Mouse (Mus musculus): Measurements from ENCODE around the gene Pzp. TPM values are rescaled to one million over a fixed set of nuclear protein-coding genes. Genes with fewer than 3 reads are reported as not detected.

Gene Pzp
- total RNA-seq (2014; rRNA removed) = 1,917 and 2,554 TPM in 2 replicates
- polyA plus RNA-seq (2012; rRNA removed) = 1,366 and 1,553 TPM in 2 replicates

DNA sequence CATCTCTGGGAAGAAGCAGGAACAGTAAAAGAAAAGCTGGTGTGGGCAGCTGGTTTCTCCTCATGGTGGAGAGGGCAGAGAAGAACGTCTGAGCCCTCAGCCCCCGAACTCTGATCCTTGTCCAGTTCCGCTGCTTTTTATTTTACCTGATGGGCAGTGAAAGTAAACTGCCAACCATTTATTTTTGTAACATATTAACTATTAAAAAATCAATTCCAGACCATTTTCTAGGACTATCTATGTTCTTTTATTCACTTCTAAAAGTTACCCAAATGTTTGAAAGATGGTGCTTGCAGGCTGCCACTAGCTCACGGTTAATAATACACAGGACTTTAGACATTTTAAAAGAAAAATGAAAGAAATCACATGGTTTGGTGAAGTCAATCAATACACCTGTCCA lies at the start of gene Pzp:
Gene Pzp (minus strand): TSS at position 120 of the 400 bp plus-strand sequence.
- Histone ChIP-seq H3K27ac (replicated peaks; ENCODE audit: insufficient read depth, low read depth, low read length) (peak within 1 kb of the TSS; percentile 100), H3K4me3 (ENCODE audit: insufficient read depth, low read depth, low read length) (peak within 1 kb of the TSS; percentile 90), H3K4me1 (ENCODE audit: control insufficient read depth, insufficient read depth, low read length) (peaks cover 16% of the 10 kb centered on the region; the same call in 1 of the 2 replicates), H3K36me3 (ENCODE audit: control insufficient read depth, insufficient read depth, low read length) (peaks cover 33% of the 10 kb centered on the region), H3K79me2 (ENCODE audit: control insufficient read depth, insufficient read depth, low read length) (peaks cover 9% of the 10 kb centered on the region; the same call in 1 of the 2 replicates), H3K27me3 (ENCODE audit: control insufficient read depth, insufficient read depth, low read length) (no peaks in the 10 kb centered on the region), H3K9ac (ENCODE audit: low read depth, low read length) (peak within 1 kb of the TSS; percentile 96)
- 20% methylated on average over 4 of the region's 4 CpGs for WGBS
- TF ChIP-seq POLR2A (IDR thresholded peaks at IDR 0.05; ENCODE audit: extremely low read depth, insufficient read depth, low read length) (peak; percentile 85; the same call in 1 of the 2 replicates), CTCF (IDR thresholded peaks at IDR 0.05; ENCODE audit: low read depth, low read length) (no peak)
- DNase-seq (ENCODE audit: extremely low read depth, low read depth, low spot score) = peak; percentile 90

DNA sequence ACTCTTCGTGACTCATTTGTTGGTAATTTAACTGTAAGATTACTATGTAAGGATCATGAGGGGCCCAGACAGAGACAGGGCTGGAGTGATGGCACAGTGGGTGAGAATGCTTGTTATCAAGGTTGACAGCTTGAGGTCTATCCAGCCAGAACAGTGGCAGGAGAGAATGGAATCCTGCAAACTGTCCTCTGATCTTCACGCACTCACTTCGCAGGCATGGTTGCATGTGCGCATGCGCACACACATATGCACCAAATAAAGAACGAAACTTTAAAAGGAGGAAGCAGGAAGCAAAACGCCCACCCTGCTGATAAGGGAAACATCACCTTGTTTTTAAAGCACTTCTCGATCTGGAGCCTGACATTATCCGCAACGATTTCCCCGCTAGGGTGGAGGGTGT lies 40.1 kb upstream of the Pzp start:
- no peak overlapping the region for H3K27ac ChIP-seq (replicated peaks; ENCODE audit: insufficient read depth, low read depth, low read length)
- no peak for DNase-seq (ENCODE audit: extremely low read depth, low read depth, low spot score)
- H3K79me2 ChIP-seq (ENCODE audit: control insufficient read depth, insufficient read depth, low read length) = no peaks in the 10 kb centered on the region
- no peak overlapping the region for H3K4me3 ChIP-seq (ENCODE audit: insufficient read depth, low read depth, low read length)
- H3K27me3 ChIP-seq (ENCODE audit: control insufficient read depth, insufficient read depth, low read length) = no peaks in the 10 kb centered on the region
- H3K36me3 ChIP-seq (ENCODE audit: control insufficient read depth, insufficient read depth, low read length) = no peaks in the 10 kb centered on the region
- WGBS = 95% methylated on average over 11 of the region's 11 CpGs
- no peak overlapping the region for H3K9ac ChIP-seq (ENCODE audit: low read depth, low read length)
- TF ChIP-seq POLR2A (IDR thresholded peaks at IDR 0.05; ENCODE audit: extremely low read depth, insufficient read depth, low read length) (no peak), CTCF (IDR thresholded peaks at IDR 0.05; ENCODE audit: low read depth, low read length) (no peak)
- no peaks in the 10 kb centered on the region; the same call in 1 of the 2 replicates for H3K4me1 ChIP-seq (ENCODE audit: control insufficient read depth, insufficient read depth, low read length)

DNA sequence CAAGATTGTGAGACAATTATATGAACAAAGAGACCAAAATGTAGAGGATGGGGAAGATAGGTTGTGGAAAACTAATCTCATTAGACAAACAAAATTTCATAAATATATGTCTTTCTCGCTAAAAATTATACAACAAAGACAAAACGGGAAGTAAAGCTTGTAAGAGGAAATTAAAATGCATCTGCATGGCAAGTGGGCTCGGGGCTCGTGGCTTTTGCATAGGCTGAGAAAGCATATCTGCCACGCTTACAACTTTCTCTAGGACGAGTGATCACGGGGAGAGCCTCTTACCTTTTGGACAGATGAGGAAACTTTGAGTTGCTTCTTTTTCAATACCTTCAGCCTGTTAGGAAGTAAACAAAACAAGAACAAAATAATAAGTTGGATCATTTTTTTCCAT lies 27.5 kb upstream of the Pzp start:
- no peak for DNase-seq (ENCODE audit: extremely low read depth, low read depth, low spot score)
- Histone ChIP-seq H3K79me2 (ENCODE audit: control insufficient read depth, insufficient read depth, low read length) (no peaks in the 10 kb centered on the region), H3K4me3 (ENCODE audit: insufficient read depth, low read depth, low read length) (no peak overlapping the region), H3K9ac (ENCODE audit: low read depth, low read length) (no peak overlapping the region), H3K27ac (replicated peaks; ENCODE audit: insufficient read depth, low read depth, low read length) (no peak overlapping the region), H3K36me3 (ENCODE audit: control insufficient read depth, insufficient read depth, low read length) (no peaks in the 10 kb centered on the region), H3K27me3 (ENCODE audit: control insufficient read depth, insufficient read depth, low read length) (no peaks in the 10 kb centered on the region), H3K4me1 (ENCODE audit: control insufficient read depth, insufficient read depth, low read length) (peaks cover 4% of the 10 kb centered on the region; the same call in 1 of the 2 replicates)
- TF ChIP-seq POLR2A (IDR thresholded peaks at IDR 0.05; ENCODE audit: extremely low read depth, insufficient read depth, low read length) (no peak), CTCF (IDR thresholded peaks at IDR 0.05; ENCODE audit: low read depth, low read length) (no peak)
- 86% methylated on average over 7 of the region's 7 CpGs for WGBS

- Histone ChIP-seq H3K4me1 (ENCODE audit: control insufficient read depth, insufficient read depth, low read length) (peaks cover 6% of the 10 kb centered on the region; the same call in 1 of the 2 replicates), H3K4me3 (ENCODE audit: insufficient read depth, low read depth, low read length) (no peak overlapping the region), H3K27me3 (ENCODE audit: control insufficient read depth, insufficient read depth, low read length) (no peaks in the 10 kb centered on the region), H3K27ac (replicated peaks; ENCODE audit: insufficient read depth, low read depth, low read length) (no peak overlapping the region), H3K36me3 (ENCODE audit: control insufficient read depth, insufficient read depth, low read length) (no peaks in the 10 kb centered on the region), H3K9ac (ENCODE audit: low read depth, low read length) (no peak overlapping the region), H3K79me2 (ENCODE audit: control insufficient read depth, insufficient read depth, low read length) (no peaks in the 10 kb centered on the region)
- TF ChIP-seq CTCF (IDR thresholded peaks at IDR 0.05; ENCODE audit: low read depth, low read length) (no peak), POLR2A (IDR thresholded peaks at IDR 0.05; ENCODE audit: extremely low read depth, insufficient read depth, low read length) (no peak)
- 65% methylated on average over 15 of the region's 15 CpGs for WGBS
- peak; percentile 84 for DNase-seq (ENCODE audit: extremely low read depth, low read depth, low spot score)
These were observed 23.2 kb upstream of the Pzp start for GRCm38 (mm10) chr6:128549463-128550452.

DNA sequence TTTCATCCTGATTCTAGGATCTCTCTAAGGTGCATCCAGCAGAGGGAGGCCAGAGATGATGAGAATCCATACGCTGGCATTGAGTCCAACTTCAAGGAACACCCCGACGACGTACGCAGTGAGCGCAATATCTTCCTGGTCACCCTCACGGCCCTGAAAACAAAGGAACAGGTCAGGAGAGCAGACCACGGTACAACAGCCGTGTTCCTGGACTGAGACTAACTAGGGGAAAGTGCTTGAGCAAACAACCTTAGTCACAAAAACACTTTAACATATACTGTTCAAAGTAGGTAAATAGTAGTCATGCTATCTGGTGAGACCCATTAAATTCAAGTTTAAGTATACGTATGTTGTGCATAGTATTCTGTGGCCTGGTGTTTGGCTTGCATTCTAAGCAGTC lies 22.0 kb upstream of the Pzp start:
- no peak overlapping the region for H3K9ac ChIP-seq (ENCODE audit: low read depth, low read length)
- H3K4me3 ChIP-seq (ENCODE audit: insufficient read depth, low read depth, low read length) = no peak overlapping the region
- H3K27me3 ChIP-seq (ENCODE audit: control insufficient read depth, insufficient read depth, low read length) = no peaks in the 10 kb centered on the region
- no peaks in the 10 kb centered on the region for H3K79me2 ChIP-seq (ENCODE audit: control insufficient read depth, insufficient read depth, low read length)
- WGBS = 57% methylated on average over 10 of the region's 10 CpGs
- DNase-seq (ENCODE audit: extremely low read depth, low read depth, low spot score) = no peak
- peaks cover 6% of the 10 kb centered on the region; the same call in 1 of the 2 replicates for H3K4me1 ChIP-seq (ENCODE audit: control insufficient read depth, insufficient read depth, low read length)
- no peak for TF ChIP-seq CTCF (IDR thresholded peaks at IDR 0.05; ENCODE audit: low read depth, low read length)
- TF ChIP-seq POLR2A (IDR thresholded peaks at IDR 0.05; ENCODE audit: extremely low read depth, insufficient read depth, low read length) = no peak
- H3K27ac ChIP-seq (replicated peaks; ENCODE audit: insufficient read depth, low read depth, low read length) = no peak overlapping the region
- H3K36me3 ChIP-seq (ENCODE audit: control insufficient read depth, insufficient read depth, low read length) = no peaks in the 10 kb centered on the region

Data from liver, adult 2 months (tissue).